Mouse (Mus musculus) activated CD4-positive, CD25-positive, alpha-beta regulatory T cell, adult 4 months (primary cell): ENCODE measurements around the gene Dpep1. TPM values are rescaled to one million over a fixed set of nuclear protein-coding genes. Genes with fewer than 3 reads are reported as not detected.
"Not testable (repeated sequence)": the region's sequence is repeated elsewhere in the genome, so short reads cannot be mapped to it uniquely, and the experiment has no call there.

Experiments used
- ATAC-seq: one replicate; pipeline ENCODE4 v1.8.0; 2017
- polyA plus RNA-seq, 2 experiments: library from polyadenylated mRNA; unstranded; fragments of 100-300 nt; shearing (Covaris generic); gene quantifications; one replicate each; pipeline ENCODE4 v1.2.1; 2017

The Dpep1 gene
- not detected for polyA plus RNA-seq

GRCm38 (mm10) chr8:123185566-123186409, at the start of gene Dpep1:
Gene Dpep1 (plus strand): TSS chr8:123186242.
- ATAC-seq, result no peak

- no peak for ATAC-seq
Observed at GRCm38 (mm10) chr8:123136287-123136686, 49.8 kb upstream of the Dpep1 start.

GRCm38 (mm10) chr8:123137645-123138077, 48.4 kb upstream of the Dpep1 start:
- no peak for ATAC-seq

GRCm38 (mm10) chr8:123138741-123139140, 47.3 kb upstream of the Dpep1 start:
- no peak for ATAC-seq

- no peak for ATAC-seq
Observed at GRCm38 (mm10) chr8:123141741-123142462, 44.1 kb upstream of the Dpep1 start.

DNA sequence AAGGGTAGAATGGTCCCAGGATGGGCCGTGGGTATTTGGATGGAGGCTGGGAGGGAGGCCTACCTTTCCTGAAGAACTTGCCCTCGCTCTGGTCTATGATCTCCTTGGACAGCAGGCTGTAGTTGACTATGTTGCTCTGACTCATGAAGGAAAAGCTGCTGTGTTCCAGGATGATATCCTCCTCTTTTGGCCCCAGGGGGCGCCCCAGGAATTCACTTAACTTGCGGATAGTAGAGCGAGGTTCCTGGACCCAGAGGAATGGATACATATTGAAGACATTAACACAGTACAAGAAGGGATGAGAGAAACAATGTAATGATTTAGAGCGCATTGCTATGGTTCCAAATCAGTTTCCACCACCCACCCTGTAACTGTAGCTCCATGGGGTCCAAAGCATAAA, 40.8 kb upstream of the Dpep1 start:
- no peak for ATAC-seq

GRCm38 (mm10) chr8:123146390-123146789, 39.7 kb upstream of the Dpep1 start:
- ATAC-seq, result no peak

- ATAC-seq, result no peak
Observed at GRCm38 (mm10) chr8:123150737-123151171, 35.3 kb upstream of the Dpep1 start.

DNA sequence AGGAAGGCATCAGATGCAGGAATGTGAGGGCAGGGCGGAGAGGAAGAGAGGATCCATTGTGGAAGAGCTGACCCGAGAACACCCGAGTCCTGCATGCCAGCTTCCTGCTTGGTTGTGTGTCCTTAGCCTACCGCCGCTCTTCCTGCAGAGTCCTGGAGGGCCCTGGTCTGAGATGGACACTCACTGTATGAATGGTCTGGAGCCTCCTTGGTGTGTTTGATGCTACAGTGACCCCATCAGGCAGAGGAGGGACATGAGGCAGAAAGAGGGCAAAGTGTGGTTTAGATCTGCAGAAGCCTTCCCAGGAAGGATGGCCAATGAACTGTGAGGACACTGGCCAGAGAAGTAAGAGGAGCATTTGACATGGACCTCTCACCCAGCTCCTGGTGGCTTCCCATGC, 30.9 kb upstream of the Dpep1 start:
- ATAC-seq, result no peak

- ATAC-seq, result no peak
Observed at GRCm38 (mm10) chr8:123156070-123156773, 29.8 kb upstream of the Dpep1 start.

DNA sequence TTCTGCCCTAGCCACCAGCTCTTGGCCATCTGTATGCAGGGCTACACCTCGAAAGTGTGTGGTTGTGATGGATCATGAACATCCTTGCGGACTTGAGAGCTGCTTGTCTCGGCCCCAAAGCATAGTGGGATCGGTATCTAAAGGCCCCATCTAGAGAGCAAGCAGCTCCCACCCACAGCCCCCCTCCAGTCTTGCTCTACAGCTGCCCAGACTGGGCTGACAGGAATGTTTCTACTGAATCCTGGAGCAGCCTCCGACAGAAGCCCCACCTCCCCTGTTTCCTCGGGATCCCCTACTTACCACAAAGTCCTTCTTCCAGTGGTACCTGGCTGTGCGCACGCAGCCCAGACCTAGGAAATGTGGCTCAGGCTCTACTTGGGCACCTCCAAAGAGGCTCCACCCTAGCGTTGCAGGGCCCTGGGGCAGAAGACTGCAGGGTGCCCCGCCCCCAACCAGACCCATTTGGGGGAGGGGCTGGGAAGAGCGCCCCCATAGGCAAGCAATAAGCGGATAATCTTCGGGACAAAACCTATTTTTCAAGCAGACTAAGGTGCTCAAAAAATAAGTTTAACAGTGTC, 28.1 kb upstream of the Dpep1 start, which contains the start of gene Sult5a1:
TSS of gene Sult5a1 (minus strand) at position 428 of the 578 bp plus-strand sequence.
- no peak for ATAC-seq

GRCm38 (mm10) chr8:123181391-123181790, 4.7 kb upstream of the Dpep1 start:
- ATAC-seq, result no peak

DNA sequence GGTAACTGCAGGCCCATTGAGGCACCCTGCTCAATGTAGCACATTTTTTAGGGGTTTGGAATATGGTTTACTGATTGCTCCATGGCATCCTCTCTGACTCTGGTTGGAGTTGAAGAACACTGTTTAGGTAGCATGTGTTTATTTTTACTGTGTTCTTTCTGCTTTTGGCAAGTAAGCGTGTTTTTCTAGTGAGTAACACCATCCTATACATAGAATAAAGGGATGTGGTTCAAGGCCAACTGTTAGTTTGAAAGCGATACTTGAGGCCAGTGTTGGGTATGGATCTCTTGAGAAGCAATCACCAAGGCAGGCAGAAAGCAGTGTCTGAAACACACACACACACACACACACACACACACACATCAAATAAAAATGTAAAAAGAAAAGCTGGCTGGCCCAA, 2.0 kb downstream of the Dpep1 start:
- ATAC-seq, result no peak

DNA sequence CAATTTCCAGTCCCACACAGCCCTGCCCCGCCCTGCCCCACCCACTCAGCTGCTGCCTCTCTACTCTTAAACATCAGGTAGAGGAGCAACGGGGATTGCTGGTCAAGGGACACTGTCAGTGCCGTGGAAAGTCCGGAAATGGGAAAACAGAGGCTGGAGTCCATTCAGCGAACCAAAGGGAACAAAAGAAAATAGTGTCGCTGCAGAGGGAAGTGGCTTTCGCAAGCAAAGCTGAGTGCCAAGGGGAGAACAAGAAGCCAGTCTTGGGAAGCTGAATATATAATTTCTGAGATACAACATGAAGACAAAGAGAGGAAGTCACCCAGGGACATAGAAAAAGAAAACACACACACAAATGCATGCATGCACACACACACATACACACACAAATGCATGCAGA, 2.8 kb downstream of the Dpep1 start:
- ATAC-seq, result no peak

DNA sequence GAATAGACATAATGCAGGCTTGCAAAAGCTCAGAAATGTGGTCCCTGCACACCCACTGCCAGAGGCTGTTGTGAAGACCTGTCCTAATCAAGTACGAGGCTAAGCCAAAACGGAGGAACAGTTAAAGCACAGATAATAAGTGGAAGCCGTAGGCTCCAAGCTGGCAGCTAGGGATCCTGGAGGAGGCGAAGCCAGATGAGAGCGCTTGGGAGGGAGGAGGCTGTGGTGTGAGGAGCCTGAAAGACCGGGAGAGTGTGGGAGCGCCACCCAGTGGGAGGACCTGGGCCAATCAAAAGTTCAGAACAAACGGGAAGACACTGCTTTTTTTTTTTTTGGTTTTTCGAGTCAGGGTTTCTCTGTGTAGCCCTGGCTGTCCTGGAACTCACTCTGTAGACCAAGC, 4.6 kb downstream of the Dpep1 start:
- no peak for ATAC-seq

DNA sequence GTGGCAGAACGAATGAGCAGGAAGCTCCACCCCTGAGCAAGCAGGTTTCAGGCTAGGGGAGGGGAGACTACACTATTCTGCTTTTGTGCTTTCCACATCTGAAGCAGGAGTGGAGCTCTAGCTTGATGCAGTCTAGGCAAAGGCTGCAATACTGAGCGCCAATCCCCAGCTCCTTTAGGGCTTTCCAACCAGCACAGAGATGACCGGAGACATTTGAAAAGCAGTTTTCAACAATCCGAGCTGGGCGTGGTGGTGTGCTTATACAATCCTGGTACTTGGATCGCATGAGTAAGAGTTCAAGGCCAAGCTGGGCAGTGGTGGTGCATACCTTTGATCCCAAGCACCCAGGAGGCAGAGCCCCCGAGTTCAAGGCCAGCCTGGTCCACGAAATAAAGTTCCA, 5.9 kb downstream of the Dpep1 start:
- no peak for ATAC-seq

GRCm38 (mm10) chr8:123193771-123194170, 7.7 kb downstream of the Dpep1 start:
- ATAC-seq, result no peak

DNA sequence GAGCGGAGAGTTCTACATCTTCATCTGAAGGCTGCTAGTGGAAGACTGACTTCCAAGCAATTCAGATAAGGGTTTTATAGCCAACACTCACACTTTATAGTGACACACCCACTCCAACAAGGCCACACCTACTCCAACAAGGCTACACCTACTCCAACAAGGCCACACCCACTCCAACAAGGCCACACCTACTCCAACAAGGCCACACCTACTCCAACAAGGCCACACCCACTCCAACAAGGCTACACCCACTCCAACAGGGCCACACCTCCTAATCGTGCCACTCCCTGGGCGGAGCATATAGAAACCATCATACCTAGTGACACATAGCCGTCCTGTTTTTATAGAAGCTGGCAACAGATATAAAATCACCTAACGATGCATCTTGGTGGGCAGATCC, 11.0 kb downstream of the Dpep1 start:
- ATAC-seq, result not testable (repeated sequence)

DNA sequence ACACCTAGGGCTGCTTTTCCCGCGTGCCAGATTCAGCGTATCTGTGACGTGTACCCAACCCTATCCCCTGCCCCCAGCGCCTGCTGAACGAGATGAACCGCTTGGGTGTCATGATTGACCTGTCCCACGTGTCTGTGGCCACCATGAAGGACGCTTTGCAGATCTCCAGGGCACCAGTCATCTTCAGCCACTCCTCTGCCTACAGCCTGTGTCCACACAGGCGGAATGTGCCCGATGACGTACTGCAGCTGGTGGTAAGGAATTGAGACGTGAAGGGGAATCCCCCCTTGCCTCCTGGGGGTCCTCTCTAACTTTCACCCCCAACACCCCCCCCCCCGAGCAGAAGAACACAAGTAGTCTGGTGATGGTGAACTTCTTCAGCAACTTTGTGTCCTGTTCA, 13.8 kb downstream of the Dpep1 start:
- ATAC-seq, result no peak

GRCm38 (mm10) chr8:123202288-123202687, 16.2 kb downstream of the Dpep1 start:
- no peak for ATAC-seq

DNA sequence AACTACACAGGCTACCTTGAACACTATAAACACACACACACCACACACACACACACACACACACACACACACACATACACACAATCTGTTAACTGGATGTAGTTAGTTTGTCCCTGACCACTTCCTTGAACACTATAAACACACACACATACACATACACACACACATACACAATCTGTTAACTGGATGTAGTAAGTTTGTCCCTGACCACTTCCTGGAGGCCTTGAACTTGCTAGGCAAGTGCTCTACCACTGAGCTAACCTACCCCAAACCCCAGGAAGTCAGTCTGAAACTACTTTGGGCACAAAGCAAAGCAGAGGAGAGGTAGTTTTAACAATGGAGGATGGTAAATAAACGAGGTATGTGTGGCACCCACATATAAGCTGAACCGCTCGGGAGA, 17.5 kb downstream of the Dpep1 start:
- peak; percentile 88 for ATAC-seq

DNA sequence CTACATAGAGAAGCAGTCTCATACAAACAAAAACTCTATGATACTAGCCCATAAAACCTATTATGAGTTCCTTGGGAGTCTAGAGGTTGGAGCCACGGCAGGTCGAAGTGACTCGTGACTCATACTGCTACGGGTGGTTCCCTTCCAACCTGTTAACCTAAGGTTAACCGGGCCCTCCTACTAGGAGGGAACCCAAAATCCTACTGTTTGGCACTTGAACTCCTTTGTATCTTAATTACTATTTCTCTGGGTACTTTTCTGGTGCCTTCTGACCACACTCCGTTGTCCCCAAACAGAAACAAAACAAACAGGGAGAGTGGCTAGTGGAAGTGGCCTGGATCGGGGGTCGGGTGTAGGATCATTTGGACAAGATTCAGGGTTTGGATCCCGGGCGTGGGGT, 25.8 kb downstream of the Dpep1 start:
- ATAC-seq, result no peak
